Mouse (Mus musculus): ENCODE measurements around the gene Serpinb2. TPM values are rescaled to one million over a fixed set of nuclear protein-coding genes. Genes with fewer than 3 reads are reported as not detected.

The Serpinb2 gene
- polyA plus RNA-seq, 1 experiment from 2014 or later = 0.18 TPM

GRCm38 (mm10) chr1:107584932-107585331 is 73.7 kb downstream of the Serpinb2 start:
- H3K4me2 ChIP-seq (ENCODE audit: low read depth, low read length) = no peak overlapping the region
- H3K9me3 ChIP-seq (replicated peaks; ENCODE audit: control insufficient read depth, low read length) = no peaks in the 10 kb centered on the region
- no peak overlapping the region for H3K4me3 ChIP-seq (ENCODE audit: low read depth, low read length)
- WGBS = 80% methylated on average over 3 of the region's 3 CpGs
- H3K36me3 ChIP-seq (replicated peaks; ENCODE audit: control insufficient read depth, insufficient read depth, low read depth, low read length) = no peaks in the 10 kb centered on the region
- H3K4me1 ChIP-seq (ENCODE audit: control insufficient read depth, insufficient read depth, low read length) = no peaks in the 10 kb centered on the region
- H3K27me3 ChIP-seq (ENCODE audit: control insufficient read depth, insufficient read depth, low read length) = no peaks in the 10 kb centered on the region
- no peak for ATAC-seq (replicated peaks; ENCODE audit: insufficient number of reproducible peaks, low FRiP score, low TSS enrichment, low read depth)
- no peak overlapping the region for H3K27ac ChIP-seq (replicated peaks; ENCODE audit: low read depth, low read length)
- no peak for DNase-seq (ENCODE audit: low spot score)
- no peak overlapping the region for H3K9ac ChIP-seq (replicated peaks; ENCODE audit: low read length)

Other genes starting within 250 kb of the Serpinb2 start
- gene Serpinb3b, start 233.1 kb upstream of the Serpinb2 start, polyA plus RNA-seq (2014; fragmentation: Nextera tagmentation; extraction: Ambion mirVana) = not detected in 2 replicates
- not detected in 2 replicates for gene Serpinb3c, start 233.1 kb upstream of the Serpinb2 start, polyA plus RNA-seq (2014; fragmentation: Nextera tagmentation; extraction: Ambion mirVana)
- gene Serpinb11, start 150.2 kb upstream of the Serpinb2 start, polyA plus RNA-seq (2014; fragmentation: Nextera tagmentation; extraction: Ambion mirVana) = not detected in 2 replicates
- gene Serpinb7, start 111.8 kb upstream of the Serpinb2 start, polyA plus RNA-seq (2014; fragmentation: Nextera tagmentation; extraction: Ambion mirVana) = not detected in 2 replicates
- 1.4 and 1.5 TPM in 2 replicates for gene Serpinb8, start 78.6 kb downstream of the Serpinb2 start, polyA plus RNA-seq (2014; fragmentation: Nextera tagmentation; extraction: Ambion mirVana)